Mouse (Mus musculus): ENCODE measurements at regions not wholly inside any gene's neighbourhood (a gene's known extent, or its start where the extent isn't known, plus 50 kb on each side); places are given as distances from the start of the nearest gene placed in this dataset.

GRCm38 (mm10) chr15:62361171-62361570 lies 1438.4 kb upstream of the A1bg start:
- Histone ChIP-seq H3K27ac (ENCODE audit: insufficient read depth, low read length) (no peak overlapping the region), H3K4me3 (replicated peaks; ENCODE audit: insufficient read depth, low read depth, low read length) (no peak overlapping the region), H3K4me1 (ENCODE audit: control insufficient read depth, insufficient read depth, low read length) (no peaks in the 10 kb centered on the region), H3K27me3 (ENCODE audit: control insufficient read depth, insufficient read depth, low read length) (no peaks in the 10 kb centered on the region)
- TF ChIP-seq POLR2A (IDR thresholded peaks at IDR 0.05; ENCODE audit: borderline replicate concordance, insufficient read depth, low read length) = no peak
- TF ChIP-seq CTCF (IDR thresholded peaks at IDR 0.05; ENCODE audit: borderline replicate concordance, insufficient read depth, low read depth, low read length) = no peak
- no peak for DNase-seq

DNA sequence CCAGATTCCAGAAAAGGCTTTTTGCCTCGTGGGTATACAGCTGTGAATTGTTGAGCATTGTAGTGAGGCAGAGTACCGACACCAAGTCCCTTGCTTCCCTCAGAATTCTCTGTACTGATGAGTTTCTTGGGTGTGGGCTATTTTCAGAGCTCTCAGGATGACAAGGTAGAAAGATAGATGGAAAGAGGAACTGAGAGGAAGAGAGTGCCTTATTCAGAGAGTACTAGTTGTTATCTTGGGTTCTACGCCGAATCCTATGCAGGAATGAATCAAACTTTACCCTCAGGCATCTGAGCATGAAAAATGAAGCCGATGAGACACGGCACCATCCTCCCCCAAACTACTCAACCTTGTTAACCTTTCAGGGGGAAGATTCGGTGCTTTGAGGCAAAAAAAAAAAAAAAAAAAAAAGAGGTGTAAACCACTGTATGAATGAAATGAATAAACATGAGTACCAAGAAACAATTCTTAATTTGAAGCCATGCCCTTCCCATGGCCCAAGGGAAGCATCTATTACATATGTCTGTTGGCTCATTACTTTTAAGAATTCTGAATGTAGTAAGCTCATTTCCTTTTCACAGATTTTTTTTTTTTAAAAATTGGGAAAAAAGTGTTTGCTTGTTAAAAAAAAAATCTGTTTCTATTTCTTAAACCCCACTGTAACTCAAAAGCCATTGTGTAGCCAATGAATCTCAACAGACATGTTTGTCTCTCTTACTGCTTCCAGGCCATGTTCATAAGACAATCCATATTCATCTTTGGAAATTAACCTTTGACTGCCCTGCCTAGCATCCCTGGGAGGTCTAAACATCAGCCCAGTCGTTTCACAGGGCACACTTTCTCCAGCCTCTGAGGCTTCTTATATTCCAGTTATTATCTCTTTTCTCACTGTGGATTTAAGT lies 1435.8 kb upstream of the A1bg start:
- no peak for DNase-seq
- no peak overlapping the region for H3K4me3 ChIP-seq (replicated peaks; ENCODE audit: insufficient read depth, low read depth, low read length)
- 83% methylated on average over 8 of the region's 8 CpGs for WGBS
- TF ChIP-seq CTCF (IDR thresholded peaks at IDR 0.05; ENCODE audit: borderline replicate concordance, insufficient read depth, low read depth, low read length) = no peak
- TF ChIP-seq POLR2A (IDR thresholded peaks at IDR 0.05; ENCODE audit: borderline replicate concordance, insufficient read depth, low read length) = no peak
- H3K27me3 ChIP-seq (ENCODE audit: control insufficient read depth, insufficient read depth, low read length) = no peaks in the 10 kb centered on the region
- H3K4me1 ChIP-seq (ENCODE audit: control insufficient read depth, insufficient read depth, low read length) = no peaks in the 10 kb centered on the region
- H3K27ac ChIP-seq (ENCODE audit: insufficient read depth, low read length) = no peak overlapping the region

- WGBS = 67% methylated on average over 4 of the region's 4 CpGs
- Histone ChIP-seq H3K27ac (ENCODE audit: insufficient read depth, low read length) (no peak overlapping the region), H3K4me1 (ENCODE audit: control insufficient read depth, insufficient read depth, low read length) (no peaks in the 10 kb centered on the region), H3K27me3 (ENCODE audit: control insufficient read depth, insufficient read depth, low read length) (no peaks in the 10 kb centered on the region), H3K4me3 (replicated peaks; ENCODE audit: insufficient read depth, low read depth, low read length) (no peak overlapping the region)
- no peak for DNase-seq
- TF ChIP-seq POLR2A (IDR thresholded peaks at IDR 0.05; ENCODE audit: borderline replicate concordance, insufficient read depth, low read length) = no peak
These were observed 1431.0 kb upstream of the A1bg start for GRCm38 (mm10) chr15:62353786-62354185.

- TF ChIP-seq CTCF (IDR thresholded peaks at IDR 0.05; ENCODE audit: borderline replicate concordance, insufficient read depth, low read depth, low read length) = no peak
- TF ChIP-seq POLR2A (IDR thresholded peaks at IDR 0.05; ENCODE audit: borderline replicate concordance, insufficient read depth, low read length) = no peak
- WGBS = 83% methylated on average over 6 of the region's 6 CpGs
- no peaks in the 10 kb centered on the region for H3K27me3 ChIP-seq (ENCODE audit: control insufficient read depth, insufficient read depth, low read length)
- no peaks in the 10 kb centered on the region for H3K4me1 ChIP-seq (ENCODE audit: control insufficient read depth, insufficient read depth, low read length)
- H3K4me3 ChIP-seq (replicated peaks; ENCODE audit: insufficient read depth, low read depth, low read length) = no peak overlapping the region
- H3K27ac ChIP-seq (ENCODE audit: insufficient read depth, low read length) = no peak overlapping the region
- DNase-seq = no peak
These were observed 1428.3 kb upstream of the A1bg start for GRCm38 (mm10) chr15:62350862-62351757.

DNA sequence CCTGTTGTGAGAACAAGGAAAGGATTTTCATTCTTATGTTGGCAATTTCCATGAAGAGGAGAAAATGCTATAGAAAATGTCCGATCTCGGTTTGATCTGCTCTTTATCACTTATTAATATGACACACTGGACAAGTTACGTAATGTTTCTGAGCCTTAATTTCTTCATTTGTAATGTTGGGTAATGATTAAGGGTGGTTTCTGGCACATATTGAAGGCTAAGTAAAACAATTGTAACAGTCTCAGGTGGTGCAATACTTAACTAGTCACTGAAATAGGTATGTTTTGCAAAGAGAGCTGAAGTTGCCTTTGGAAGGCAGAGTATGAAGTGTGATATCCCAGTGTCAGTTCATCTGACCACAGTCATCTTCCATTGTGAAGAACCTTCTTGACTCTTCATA lies 1427.2 kb upstream of the A1bg start:
- Histone ChIP-seq H3K4me3 (replicated peaks; ENCODE audit: insufficient read depth, low read depth, low read length) (no peak overlapping the region), H3K27me3 (ENCODE audit: control insufficient read depth, insufficient read depth, low read length) (no peaks in the 10 kb centered on the region; the same call in 1 of the 2 replicates), H3K27ac (ENCODE audit: insufficient read depth, low read length) (no peak overlapping the region), H3K4me1 (ENCODE audit: control insufficient read depth, insufficient read depth, low read length) (no peaks in the 10 kb centered on the region)
- 98% methylated on average over 3 of the region's 3 CpGs for WGBS
- TF ChIP-seq CTCF (IDR thresholded peaks at IDR 0.05; ENCODE audit: borderline replicate concordance, insufficient read depth, low read depth, low read length) = no peak
- no peak for TF ChIP-seq POLR2A (IDR thresholded peaks at IDR 0.05; ENCODE audit: borderline replicate concordance, insufficient read depth, low read length)
- no peak for DNase-seq

- TF ChIP-seq POLR2A (IDR thresholded peaks at IDR 0.05; ENCODE audit: borderline replicate concordance, insufficient read depth, low read length) (no peak), CTCF (IDR thresholded peaks at IDR 0.05; ENCODE audit: borderline replicate concordance, insufficient read depth, low read depth, low read length) (no peak)
- H3K4me1 ChIP-seq (ENCODE audit: control insufficient read depth, insufficient read depth, low read length) = no peaks in the 10 kb centered on the region
- H3K27me3 ChIP-seq (ENCODE audit: control insufficient read depth, insufficient read depth, low read length) = no peaks in the 10 kb centered on the region; the same call in 1 of the 2 replicates
- no peak overlapping the region for H3K4me3 ChIP-seq (replicated peaks; ENCODE audit: insufficient read depth, low read depth, low read length)
- WGBS = 93% methylated on average over 2 of the region's 2 CpGs
- no peak overlapping the region for H3K27ac ChIP-seq (ENCODE audit: insufficient read depth, low read length)
- no peak for DNase-seq
These were observed 1426.1 kb upstream of the A1bg start for GRCm38 (mm10) chr15:62348956-62349355.

- Histone ChIP-seq H3K4me3 (replicated peaks; ENCODE audit: insufficient read depth, low read depth, low read length) (no peak overlapping the region), H3K27me3 (ENCODE audit: control insufficient read depth, insufficient read depth, low read length) (no peaks in the 10 kb centered on the region; the same call in 1 of the 2 replicates), H3K4me1 (ENCODE audit: control insufficient read depth, insufficient read depth, low read length) (no peaks in the 10 kb centered on the region), H3K27ac (ENCODE audit: insufficient read depth, low read length) (no peak overlapping the region)
- 78% methylated on average over 2 of the region's 2 CpGs for WGBS
- TF ChIP-seq POLR2A (IDR thresholded peaks at IDR 0.05; ENCODE audit: borderline replicate concordance, insufficient read depth, low read length) (no peak), CTCF (IDR thresholded peaks at IDR 0.05; ENCODE audit: borderline replicate concordance, insufficient read depth, low read depth, low read length) (no peak)
- no peak for DNase-seq
These were observed 1424.9 kb upstream of the A1bg start for GRCm38 (mm10) chr15:62347697-62348096.

Data from cerebellum, adult 2 months (tissue).